Mouse (Mus musculus) spleen, adult 2 months (tissue): Measurements from ENCODE around the gene Cct4.

ENCODE experiments used
- CTCF ChIP-seq: fragments of 200-500 bp; IDR thresholded peaks from 2 replicates; pipeline ENCODE4 v1.5.1; 2011; ENCODE audit warnings: mild to moderate bottlenecking, inconsistent platforms; ENCODE audit not compliant: insufficient read depth, insufficient read length, insufficient replicate concordance; ENCODE audit errors: extremely low read depth
- POLR2A ChIP-seq: fragments of 200-500 bp; IDR thresholded peaks from 2 replicates; pipeline ENCODE4 v1.6.1; 2011; ENCODE audit warnings: low read depth, low read length, inconsistent platforms

DNA sequence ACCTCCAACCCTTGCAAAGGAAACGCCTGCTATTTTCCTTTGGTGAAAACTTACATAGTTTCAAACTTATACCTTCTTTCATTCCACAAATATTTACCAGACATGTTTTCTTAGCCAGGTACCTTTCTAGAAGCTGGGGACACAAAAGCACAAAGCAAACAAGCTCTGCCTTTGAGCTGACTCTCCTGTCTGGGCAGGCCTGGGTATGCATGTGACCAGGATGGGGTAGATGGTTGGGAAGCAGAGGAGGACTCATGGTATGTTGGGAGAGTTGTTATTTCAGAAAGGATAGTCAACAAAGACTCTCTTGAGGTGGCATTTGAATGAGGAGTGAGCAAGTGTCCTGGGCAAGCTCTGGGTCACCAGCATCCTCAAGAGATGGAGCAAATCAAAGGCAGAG is 22.8 kb downstream of the Cct4 start:
- TF ChIP-seq POLR2A (no peak), CTCF (no peak)
